Mouse (Mus musculus): ENCODE results near the gene Plekhh3. TPM values are rescaled to one million over a fixed set of nuclear protein-coding genes. Genes with fewer than 3 reads are reported as not detected.
"Not testable (repeated sequence)": the region's sequence is repeated elsewhere in the genome, so short reads cannot be mapped to it uniquely, and the experiment has no call there.

Gene Plekhh3
- polyA plus RNA-seq, 2 experiments from 2014 or later = not detected

DNA sequence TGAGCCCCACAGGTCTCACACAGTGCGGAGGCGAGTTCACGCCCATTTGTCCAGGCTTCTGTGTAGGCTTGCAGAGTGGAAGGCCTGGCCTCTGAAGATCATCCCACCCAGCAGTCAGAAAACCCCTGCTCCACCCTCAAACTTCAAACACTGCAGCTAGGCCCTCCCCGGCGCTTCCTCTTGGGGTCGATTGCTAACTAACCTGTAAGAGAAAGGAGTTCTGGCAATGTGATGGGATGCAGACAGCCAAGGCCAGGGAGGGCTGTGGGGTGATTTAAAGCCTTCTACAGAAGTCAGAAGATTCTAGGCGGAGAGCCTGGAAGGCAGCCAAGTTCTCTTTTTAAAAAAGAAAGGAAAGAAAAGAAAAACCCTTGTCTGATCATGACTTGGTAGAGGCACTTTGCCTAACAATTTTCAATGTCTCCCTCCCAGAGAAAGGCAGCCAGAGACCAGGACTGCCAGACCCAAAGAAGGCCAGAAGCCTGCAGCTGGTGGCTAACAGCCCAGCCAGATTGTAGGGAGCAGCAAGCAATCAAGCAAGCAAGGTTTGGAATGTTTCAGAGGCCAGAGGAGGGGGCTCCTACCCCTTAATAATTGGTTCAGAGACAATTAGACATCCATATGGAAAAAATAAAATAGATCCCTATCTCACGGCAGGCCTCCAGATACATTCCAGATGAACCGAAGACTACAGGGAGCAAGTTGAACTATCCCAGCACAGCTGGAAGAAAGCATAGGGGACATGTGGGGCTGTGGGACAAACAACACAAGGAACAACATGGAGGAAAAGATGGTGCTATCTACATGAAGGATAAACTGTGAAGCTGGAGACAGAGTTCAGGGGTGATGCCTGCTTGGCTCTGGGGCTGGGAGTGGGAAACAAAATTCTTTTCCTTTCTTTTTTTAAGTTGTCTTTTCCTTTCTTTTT lies 21.7 kb downstream of the Plekhh3 start:
- ATAC-seq = no peak

DNA sequence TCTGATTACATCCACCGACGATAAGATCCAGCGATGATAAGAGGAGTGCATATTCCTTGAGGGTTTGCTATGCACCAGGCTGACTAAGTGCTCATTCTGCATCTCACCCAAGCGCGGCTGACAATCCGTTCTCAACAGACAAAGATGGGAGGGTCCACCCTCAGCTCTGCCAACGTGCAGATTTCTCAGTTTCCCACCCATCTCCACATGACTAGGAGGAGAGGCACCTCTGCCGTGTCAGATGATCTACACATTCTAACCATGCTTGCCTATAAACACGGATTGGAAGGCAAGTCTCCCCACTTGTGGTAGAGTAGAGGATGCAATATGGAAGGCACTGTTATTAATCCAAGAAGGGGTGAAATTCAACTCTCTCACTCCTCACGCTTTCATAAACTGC lies 22.4 kb downstream of the Plekhh3 start:
- no peak for ATAC-seq

DNA sequence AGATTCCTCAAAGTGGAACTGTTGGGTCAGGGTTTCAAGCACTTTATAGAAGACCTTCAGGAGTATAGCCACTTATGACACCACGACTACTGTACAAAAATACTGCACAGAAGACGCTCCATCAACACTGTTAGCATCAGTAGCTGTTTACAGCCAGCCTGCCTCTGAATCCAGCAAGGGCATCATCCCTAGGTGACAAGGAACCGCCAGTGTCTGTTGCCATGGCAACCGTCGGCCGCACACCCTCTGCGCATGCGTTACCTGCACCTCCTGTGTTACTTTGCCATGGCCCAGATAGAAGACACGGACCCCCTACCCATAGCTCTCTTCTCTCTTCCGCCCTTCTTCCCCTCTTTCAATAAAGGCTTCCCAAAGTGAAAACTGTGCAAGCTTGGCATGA lies 24.8 kb downstream of the Plekhh3 start:
- no peak for ATAC-seq

DNA sequence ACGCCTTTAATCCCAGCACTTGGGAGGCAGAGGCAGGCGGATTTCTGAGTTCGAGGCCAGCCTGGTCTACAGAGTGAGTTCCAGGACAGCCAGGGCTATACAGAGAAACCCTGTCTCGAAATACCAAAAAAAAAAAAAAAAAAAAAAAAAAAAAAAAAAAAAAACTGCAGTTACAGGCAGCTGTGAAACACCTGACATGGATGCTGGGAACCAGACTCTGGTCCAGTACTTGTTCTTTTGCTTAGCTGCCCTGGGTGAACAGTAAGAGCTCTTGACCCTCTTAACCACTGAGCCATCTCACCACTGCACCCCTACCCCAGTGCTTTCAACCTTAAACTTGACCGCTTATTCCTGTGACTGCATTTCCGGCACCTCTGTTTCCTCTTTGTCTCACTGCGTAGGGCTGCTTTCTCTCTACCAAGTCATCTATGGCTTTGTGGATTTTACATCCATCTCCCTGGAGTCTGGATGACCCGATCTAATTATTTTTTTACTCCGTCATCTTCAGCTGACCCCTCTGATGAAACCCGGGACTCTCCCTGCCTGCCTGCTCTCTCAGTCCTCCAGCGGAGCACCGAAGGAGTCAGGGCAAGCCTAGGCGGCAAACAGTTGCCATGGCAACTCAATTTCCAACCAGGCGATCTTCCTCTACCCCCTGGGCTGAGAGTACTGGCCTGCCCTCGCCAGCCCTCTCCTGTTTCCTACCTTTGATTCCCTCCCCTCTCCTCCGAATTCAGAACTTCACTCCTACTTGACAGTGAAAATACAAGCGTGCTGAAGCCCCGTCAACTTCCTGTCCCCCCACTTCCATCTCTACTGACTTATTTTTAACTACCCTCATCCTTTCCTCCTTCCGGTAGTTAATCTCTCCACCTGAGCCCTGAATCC lies 27.6 kb downstream of the Plekhh3 start:
- peak; percentile 75 for ATAC-seq

DNA sequence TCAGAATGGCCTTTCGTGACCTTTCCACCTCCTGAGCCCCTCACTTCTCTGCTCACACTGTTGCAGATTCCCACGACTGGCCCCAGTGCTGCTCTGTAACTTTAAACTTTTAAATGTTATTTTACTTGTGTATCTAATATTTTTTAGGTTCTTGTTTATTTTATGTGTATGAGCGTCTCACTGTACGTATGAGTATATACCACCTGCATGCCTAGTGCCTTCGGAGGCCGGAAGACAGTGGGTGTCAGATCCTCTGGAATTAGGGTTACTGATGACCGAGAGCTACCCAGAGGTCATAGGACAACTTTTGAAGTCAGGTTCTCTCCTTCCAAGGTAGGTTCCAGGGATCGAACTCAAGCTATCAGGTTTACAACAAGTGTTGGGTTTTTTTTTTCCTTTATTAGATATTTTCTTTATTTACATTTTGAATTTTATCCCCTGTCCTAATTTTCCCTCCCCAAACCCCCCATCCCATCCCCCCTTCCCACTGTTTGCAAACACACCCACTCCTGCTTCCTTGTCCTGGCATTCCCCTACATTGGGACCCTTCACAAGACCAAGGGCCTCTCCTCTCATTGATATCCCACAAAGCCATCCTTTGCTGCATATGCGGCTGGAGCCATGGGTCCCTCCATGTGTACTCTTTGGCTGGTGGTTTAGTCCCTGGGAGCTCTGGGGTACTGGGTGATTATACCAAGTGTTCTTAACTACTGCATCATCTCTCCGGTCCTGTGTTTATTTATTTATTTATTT lies 28.8 kb downstream of the Plekhh3 start:
- ATAC-seq = no peak

DNA sequence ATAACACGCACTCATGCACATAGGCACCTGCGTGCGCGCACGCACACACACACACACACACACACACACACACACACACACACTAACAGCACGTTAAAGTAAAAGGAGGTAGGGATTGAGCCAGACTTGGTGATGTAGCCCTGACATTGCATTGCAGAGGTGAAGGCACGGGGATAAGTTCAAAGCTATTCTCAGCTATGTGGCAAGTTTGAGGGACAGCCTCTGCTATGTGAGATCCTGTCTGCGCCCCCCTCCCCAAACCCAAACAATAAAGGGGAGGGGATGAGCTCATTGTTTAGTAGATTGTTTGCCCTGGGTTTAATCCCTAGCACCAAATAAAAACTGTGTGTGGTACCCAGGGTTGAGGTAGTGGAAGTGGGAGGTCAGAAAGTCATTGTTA lies 30.1 kb downstream of the Plekhh3 start:
- ATAC-seq = no peak

DNA sequence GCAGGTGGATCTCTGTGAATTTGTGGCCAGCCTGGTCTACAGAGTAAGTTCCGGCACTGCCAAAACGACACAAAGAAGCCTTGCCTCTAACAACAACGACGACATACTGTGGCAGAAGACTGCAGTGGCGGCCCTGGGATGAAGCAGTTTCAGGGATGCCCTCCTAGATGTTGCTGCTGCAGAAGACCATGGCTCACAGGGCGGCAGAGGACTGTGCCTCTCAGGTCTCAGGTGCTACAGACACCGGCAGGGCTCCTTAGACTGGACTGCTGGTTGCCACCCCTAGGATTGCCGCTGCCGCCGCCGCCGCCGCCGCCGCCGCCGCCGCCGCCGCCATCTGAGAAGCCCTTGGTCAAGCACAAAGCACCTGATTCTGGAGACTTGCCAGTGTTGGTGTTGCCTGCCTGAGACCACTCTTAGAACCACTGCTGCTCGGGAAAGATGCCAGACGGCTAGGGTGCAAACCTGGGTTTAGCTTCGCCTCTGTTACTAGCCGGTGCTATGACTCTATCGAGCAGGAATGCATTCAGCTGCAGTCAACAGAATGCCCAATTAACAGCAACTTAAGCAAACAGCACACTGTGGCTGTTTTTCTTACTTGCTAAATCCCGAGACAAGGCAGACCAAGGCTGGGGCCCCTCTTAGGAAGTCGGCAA lies 30.9 kb downstream of the Plekhh3 start:
- no peak for ATAC-seq

DNA sequence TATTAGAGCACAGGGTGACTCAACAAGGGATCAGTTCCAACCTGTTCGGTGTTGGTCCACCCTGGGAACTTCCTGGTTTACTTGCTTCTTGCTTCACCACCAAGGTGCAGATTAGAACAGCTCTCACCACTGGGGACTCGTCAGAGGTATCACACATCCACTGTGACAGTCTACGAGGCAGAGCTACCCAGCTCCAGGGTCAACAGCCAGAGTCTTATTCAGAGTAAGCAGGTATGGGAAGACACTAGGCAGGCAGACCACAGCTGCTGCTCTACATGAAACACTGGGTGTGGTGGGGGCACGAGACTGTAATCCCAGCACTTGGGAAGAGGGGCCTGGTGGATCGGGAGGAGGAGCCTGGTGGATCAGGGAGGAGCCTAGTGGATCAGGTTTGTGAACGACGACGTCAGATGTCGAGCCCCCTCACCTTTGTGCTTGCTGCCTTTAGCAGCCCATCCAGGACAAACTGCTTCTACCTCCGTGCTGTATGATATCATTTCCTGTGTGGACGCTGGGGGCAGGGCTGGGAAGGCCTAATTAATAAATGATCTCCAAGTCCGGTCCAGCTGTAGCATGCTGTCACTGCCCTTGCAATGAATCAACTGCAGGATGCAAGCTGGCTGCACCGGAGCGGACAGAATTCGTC lies 32.5 kb downstream of the Plekhh3 start:
- no peak for ATAC-seq

DNA sequence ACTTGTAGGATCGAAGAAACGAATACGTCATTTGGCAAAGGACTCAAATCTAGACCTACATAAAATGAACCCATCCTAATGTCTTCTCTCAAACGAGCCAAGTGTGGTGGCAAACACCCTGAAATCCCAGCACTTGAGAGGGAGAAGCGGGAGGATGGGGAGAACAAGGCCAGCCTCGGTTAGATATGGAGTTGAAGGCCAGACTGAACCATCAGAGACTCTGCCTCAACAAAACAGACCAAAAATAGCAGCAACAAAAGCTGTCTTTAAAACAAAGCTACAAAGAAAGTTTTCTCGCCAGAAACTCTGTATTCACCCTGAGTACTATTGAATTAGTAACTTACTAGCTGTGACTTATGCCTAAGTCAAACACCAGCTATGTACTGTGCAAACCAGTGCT lies 34.2 kb downstream of the Plekhh3 start:
- no peak for ATAC-seq

DNA sequence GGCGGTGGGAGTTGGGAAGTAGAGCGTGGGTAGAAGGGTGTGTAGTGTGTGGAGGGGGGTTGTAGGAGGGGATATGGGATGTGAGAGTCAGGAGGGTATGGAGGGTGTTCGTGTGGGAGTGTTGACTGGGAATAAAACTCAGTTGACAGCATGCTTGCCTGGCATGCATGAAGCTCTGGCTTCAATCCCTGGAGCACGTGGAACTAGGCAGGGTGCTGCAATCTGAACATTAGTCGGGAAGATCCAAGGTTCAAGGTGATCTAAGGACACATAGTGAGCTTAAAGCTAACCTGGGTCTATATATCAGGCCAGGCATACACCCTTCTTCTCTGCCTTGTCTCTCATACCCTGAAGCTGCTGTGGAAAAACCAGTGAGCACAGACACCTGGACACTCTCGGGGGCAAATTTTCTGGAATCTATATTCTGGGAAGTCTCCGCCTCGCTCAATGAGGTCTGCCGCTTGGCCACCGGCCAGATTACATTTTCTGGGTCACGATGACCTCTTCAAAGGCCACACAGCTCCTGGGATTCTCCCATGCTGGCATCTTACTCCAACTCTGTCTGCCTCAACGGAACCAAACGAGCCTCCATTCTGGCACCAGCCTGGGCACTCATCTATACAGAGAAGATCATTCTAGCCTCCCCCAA lies 36.8 kb downstream of the Plekhh3 start:
- ATAC-seq = no peak

DNA sequence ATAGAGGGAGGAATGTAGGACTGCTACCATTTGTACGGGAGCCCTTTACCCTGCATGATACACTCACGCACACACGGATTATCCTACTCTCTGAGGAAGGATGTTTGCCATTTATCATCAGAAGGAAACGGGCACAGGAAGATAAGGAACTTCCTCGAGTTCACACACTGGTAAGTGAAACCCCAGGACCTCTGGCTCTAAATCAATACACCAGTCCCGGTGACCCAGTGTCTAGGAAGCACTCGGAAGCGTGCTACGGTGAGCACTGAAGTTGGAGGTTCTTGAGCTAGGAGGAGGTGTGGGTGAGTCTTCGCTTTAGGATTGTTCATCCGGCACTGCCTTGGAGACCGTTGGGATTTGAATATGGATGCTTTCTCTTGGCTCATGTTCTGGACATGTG lies 38.1 kb downstream of the Plekhh3 start:
- ATAC-seq = no peak

DNA sequence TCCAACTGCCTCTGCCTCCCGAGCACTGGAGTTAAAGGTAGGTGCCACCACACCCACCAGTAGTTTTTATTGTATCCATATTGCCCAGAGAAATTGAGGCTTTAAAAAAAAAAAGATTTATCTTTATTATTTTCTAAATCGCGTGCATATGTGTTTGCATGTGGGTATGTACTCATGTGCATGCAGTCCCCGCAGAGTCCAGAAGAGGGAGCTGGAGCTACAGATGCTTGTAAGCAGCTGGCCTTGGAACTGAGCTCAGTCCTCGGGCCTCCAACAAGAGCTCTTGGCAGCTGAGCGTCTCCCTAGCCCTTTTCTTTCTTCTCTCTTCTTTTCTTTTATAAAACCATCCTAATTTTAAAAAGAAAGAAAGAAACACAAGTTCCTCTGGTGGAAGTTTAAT lies 39.5 kb downstream of the Plekhh3 start:
- no peak for ATAC-seq

DNA sequence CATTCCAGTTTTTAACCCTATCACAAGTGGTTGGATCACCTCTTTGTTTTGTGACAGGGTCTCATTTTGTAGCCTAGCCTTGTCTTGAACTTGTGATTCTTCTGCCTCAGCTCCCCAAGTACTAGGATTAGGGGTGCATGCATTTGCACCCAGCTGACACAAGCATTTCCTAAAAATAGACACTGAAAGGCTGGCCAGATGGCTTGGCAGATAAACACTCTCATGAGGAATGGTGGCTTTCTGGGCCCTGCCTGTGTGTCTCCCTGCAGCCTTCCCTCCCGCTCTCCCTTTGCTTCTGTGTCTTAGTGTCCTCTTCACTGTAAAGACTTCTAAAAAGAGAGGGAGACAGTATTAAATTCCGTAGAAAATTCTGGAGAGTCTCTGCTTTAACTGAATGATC lies 40.0 kb downstream of the Plekhh3 start:
- no peak for ATAC-seq

DNA sequence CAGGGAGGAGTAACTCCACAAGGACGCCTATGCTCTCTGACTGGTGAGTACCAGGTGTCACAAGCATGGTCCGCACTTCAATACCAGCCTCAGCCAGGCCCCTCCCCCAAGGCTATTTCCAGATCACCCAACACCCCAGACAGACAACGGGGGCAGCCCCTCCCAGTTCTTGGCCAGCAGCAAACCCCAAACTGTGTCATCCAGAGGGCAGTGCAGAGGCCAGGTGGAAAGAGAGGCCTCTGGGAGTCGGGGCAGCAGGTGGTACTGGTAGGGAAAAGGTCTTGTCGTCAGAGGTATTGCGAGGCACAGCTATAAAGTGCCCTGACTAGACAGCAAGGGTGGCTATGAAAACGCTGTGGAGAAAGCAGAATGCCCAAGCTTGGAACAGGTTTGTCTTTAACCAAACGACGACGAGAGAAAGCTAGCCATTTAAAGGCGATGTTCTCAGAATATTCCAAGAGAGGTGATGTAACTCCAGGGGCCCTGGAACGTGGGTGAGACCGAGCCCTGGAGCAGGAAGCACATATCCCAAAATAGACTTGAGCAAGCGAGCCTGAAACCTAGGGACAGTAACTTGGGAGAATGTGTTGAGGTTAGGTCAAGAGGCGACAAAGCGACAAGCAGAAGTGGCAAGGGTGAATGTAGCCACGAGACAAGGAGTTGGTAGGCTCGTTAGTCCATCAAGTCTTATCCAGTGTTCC lies 40.9 kb downstream of the Plekhh3 start:
- ATAC-seq = no peak

DNA sequence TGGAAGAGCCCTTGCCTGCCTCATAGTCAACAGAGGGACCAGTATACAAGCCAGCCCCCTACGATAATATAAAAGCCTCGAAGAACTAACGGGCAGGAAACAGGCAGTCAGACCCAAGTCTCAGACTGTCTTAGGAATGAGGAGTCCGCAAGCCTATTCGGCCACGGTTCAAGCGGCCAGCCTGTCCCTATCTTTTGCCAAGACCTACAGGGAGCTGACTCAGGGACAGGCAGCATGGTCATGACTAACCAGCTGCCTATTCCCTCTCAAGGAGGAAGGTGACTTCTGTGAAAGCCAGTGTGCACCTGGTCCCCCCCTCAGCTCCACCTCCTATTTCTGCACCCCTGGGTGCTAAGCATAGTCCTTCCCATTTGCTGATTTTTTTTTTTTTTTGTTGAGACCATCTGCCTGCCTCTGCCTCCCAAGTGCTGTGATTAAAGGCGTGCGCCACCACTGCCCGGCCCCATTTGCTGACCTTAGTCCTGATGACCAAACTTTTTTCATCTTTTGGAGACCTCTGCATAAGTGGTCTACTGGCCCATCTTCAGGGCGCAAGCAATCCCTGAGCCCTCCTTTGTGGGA lies 42.1 kb downstream of the Plekhh3 start:
- no peak for ATAC-seq

DNA sequence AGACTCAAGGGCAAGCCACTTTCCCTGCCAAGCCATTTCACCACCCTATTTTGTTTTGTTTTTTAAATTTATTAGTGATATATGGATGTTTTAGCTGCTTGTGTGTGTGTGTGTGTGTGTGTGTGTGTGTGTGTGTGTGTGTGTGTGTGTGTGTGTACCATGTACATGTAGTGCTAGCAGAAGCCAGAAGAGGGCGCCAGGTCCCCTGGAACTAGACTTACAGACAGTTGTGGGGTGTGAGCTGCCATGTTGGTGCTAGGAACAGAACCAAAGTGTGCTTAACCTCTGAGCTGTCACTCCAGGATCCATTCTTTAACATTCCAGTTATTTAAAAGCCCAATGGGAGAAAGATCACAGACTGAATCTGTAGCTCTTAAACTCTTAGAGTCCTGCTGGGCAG lies 44.1 kb downstream of the Plekhh3 start:
- no peak for ATAC-seq

DNA sequence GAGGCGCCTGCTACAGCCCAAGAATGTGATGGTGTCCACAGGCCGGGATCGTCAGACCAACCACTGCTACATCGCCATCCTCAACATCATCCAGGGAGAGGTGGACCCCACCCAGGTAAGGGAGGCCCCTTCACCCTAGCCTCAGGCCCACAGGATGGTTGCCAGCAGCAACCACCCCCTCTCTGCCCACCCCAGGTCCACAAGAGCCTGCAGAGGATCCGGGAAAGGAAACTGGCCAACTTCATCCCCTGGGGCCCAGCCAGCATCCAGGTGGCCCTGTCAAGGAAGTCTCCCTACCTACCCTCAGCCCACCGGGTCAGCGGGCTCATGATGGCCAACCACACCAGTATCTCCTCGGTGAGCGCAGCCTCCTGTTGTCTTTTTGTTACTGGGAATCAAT lies 46.1 kb downstream of the Plekhh3 start:
- not testable (repeated sequence) for ATAC-seq

DNA sequence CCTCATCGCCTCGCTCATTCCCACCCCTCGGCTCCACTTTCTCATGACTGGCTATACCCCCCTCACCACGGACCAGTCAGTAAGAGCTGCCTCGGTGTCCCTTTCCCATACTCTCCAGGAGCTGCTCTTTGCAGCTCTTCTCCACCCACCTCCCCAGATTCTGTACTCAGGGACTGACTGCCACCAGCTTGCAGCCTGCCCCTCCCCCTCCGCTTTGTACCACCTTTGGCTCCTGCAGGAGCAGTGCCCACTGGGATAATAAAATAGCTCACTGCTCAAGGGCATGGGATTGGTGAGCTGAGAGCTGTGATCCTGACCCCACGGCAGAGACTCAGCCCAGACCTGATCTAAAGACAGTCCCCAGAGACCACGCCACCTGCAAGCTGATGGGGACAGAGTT lies 46.7 kb downstream of the Plekhh3 start:
- ATAC-seq = not testable (repeated sequence)

DNA sequence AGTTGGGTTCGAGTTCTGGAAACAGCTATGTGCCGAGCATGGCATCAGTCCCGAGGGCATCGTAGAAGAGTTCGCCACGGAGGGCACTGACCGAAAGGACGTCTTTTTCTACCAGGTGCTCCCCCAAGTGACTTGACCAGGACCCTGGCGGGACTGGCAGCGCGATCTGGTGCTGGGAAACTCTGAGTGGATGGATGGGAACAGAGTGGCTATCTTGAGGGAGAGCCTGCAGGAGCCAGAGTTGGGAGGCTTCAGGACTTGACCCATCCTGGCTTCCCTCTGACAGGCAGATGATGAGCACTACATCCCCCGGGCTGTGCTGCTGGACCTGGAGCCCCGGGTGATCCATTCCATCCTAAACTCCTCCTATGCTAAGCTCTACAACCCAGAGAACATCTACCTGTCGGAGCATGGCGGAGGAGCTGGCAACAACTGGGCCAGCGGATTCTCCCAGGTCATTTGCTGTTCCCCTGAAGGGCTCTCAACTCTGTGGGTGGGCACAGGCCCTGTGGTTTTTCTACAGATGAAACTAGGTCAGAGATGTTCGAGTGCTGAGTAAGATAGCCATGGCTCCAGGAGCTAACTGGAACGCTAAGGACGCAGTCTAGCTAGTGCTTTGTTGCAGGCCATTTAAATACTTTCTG lies 50.5 kb downstream of the Plekhh3 start:
- ATAC-seq = no peak
